Mouse (Mus musculus) intestine, postnatal 0 days (tissue): ENCODE results near the gene Clec4f. TPM values are rescaled to one million over a fixed set of nuclear protein-coding genes. Genes with fewer than 3 reads are reported as not detected.
"Not testable (repeated sequence)": the region's sequence is repeated elsewhere in the genome, so short reads cannot be mapped to it uniquely, and the experiment has no call there.

Source experiments
- ATAC-seq: fragments of 200-750 bp; cut with Nextera tagmentation; 2 replicates; pipeline ENCODE4 v1.8.0; 2017; ENCODE audit warnings: mild to moderate bottlenecking, moderate TSS enrichment, moderate library complexity
- H3K27ac ChIP-seq: fragments of 300-500 bp; sonication (generic); 2 replicates; pipeline ENCODE4 v1.5.1; 2014; ENCODE audit warnings: mild to moderate bottlenecking, low read depth, low read length, moderate library complexity
- H3K27me3 ChIP-seq: fragments of 300-500 bp; sonication (generic); replicated peaks from 2 replicates; pipeline ENCODE4 v1.6.1; 2014; ENCODE audit warnings: low read length, mixed read lengths; ENCODE audit not compliant: control insufficient read depth, insufficient read depth
- H3K36me3 ChIP-seq: fragments of 300-500 bp; sonication (generic); 2 replicates; pipeline ENCODE4 v1.6.1; 2014; ENCODE audit warnings: mild to moderate bottlenecking, moderate library complexity; ENCODE audit not compliant: control insufficient read depth, insufficient read depth
- H3K4me1 ChIP-seq: fragments of 300-500 bp; sonication (generic); replicated peaks from 2 replicates; pipeline ENCODE4 v1.6.1; 2014; ENCODE audit warnings: antibody characterized with exemption, low read length, mixed read lengths; ENCODE audit not compliant: control insufficient read depth, insufficient read depth
- H3K4me2 ChIP-seq: fragments of 300-500 bp; sonication (generic); replicated peaks from 2 replicates; pipeline ENCODE4 v1.6.1; 2014; ENCODE audit warnings: low read depth, mild to moderate bottlenecking, moderate library complexity
- H3K4me3 ChIP-seq: fragments of 300-500 bp; sonication (generic); 2 replicates; pipeline ENCODE4 v1.5.1; 2014; ENCODE audit warnings: low read depth, low read length
- H3K9ac ChIP-seq: fragments of 300-500 bp; sonication (generic); 2 replicates; pipeline ENCODE4 v1.6.1; 2014; ENCODE audit warnings: mild to moderate bottlenecking, low read depth, low read length
- H3K9me3 ChIP-seq: fragments of 300-500 bp; sonication (generic); 2 replicates; pipeline ENCODE4 v1.6.1; 2016; ENCODE audit warnings: mixed run types; ENCODE audit not compliant: control insufficient read depth
- CTCF ChIP-seq: sonication (generic); IDR thresholded peaks from 2 replicates; pipeline ENCODE4 v1.5.1; 2016; ENCODE audit warnings: low read depth, mild to moderate bottlenecking, control low read depth, antibody characterized with exemption, moderate library complexity
- WGBS: fragments of 180-500 bp; shearing (Covaris S2); extraction: QIAGEN DNeasy Blood & Tissue Kit; methylation state at CpG from one replicate; pipeline ENCODE4 v1.1.7; 2014; 5-methylcytosine and 5-hydroxymethylcytosine counted together
- polyA plus RNA-seq: library from polyadenylated mRNA; unstranded; fragments of >200 nt; fragmentation: Nextera tagmentation; extraction: Ambion mirVana; gene quantifications from 2 replicates; pipeline ENCODE4 v1.2.1, GENCODE M21; 2015

The Clec4f gene
- polyA plus RNA-seq, 1 experiment from 2014 or later: 5.3 TPM

GRCm38 (mm10) chr6:83646715-83647114 lies 9.3 kb downstream of the Clec4f start:
- ATAC-seq: peak; percentile 53
- H3K36me3 ChIP-seq: no peaks in the 10 kb centered on the region
- H3K9me3 ChIP-seq: no peaks in the 10 kb centered on the region
- no peaks in the 10 kb centered on the region for H3K4me1 ChIP-seq
- H3K4me3 ChIP-seq: no peak overlapping the region
- no peak overlapping the region for H3K27ac ChIP-seq
- no peaks in the 10 kb centered on the region for H3K27me3 ChIP-seq
- 57% methylated on average over 10 of the region's 10 CpGs for WGBS
- no peak for TF ChIP-seq CTCF
- H3K9ac ChIP-seq: no peak overlapping the region
- no peak overlapping the region; the same call in 1 of the 2 replicates for H3K4me2 ChIP-seq

DNA sequence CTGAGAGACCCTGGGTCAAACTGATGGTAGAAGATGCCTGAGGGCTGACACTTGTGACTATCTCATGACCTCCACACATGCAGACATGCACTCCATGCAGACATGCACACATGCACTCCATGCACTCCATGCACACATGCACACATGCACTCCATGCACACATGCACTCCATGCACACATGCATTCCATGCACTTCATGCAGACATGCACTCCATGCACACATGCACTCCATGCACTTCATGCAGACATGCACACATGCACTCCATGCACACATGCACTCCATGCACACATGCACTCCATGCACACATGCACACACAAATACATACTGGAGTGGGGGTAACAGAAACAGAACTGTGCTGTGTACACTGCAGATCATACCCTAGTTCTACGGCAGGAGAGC lies 20.7 kb downstream of the Clec4f start:
- Histone ChIP-seq H3K27ac (no peak overlapping the region), H3K9ac (no peak overlapping the region), H3K36me3 (no peaks in the 10 kb centered on the region), H3K4me3 (no peak overlapping the region), H3K4me1 (no peaks in the 10 kb centered on the region), H3K4me2 (no peak overlapping the region), H3K9me3 (no peaks in the 10 kb centered on the region), H3K27me3 (no peaks in the 10 kb centered on the region)
- no peak for TF ChIP-seq CTCF
- 67% methylated on average over 1 of the region's 1 CpGs for WGBS
- no peak for ATAC-seq

GRCm38 (mm10) chr6:83634631-83635030 lies 21.4 kb downstream of the Clec4f start:
- ATAC-seq, H3K9me3 ChIP-seq, H3K4me3 ChIP-seq, H3K9ac ChIP-seq, H3K27ac ChIP-seq, H3K27me3 ChIP-seq, H3K4me1 ChIP-seq, H3K4me2 ChIP-seq, H3K36me3 ChIP-seq: not testable (repeated sequence)
- 58% methylated on average over 4 of the region's 4 CpGs for WGBS

- H3K4me2 ChIP-seq, H3K9ac ChIP-seq, H3K4me1 ChIP-seq, H3K4me3 ChIP-seq, H3K27ac ChIP-seq, H3K36me3 ChIP-seq, ATAC-seq, H3K27me3 ChIP-seq, H3K9me3 ChIP-seq: not testable (repeated sequence)
- 38% methylated on average over 5 of the region's 5 CpGs for WGBS
Observed at GRCm38 (mm10) chr6:83634106-83634505, 21.9 kb downstream of the Clec4f start.

- H3K27ac ChIP-seq: no peak overlapping the region
- 80% methylated on average over 4 of the region's 4 CpGs for WGBS
- H3K4me2 ChIP-seq: no peak overlapping the region
- H3K27me3 ChIP-seq: no peaks in the 10 kb centered on the region
- H3K9ac ChIP-seq: no peak overlapping the region
- H3K4me1 ChIP-seq: no peaks in the 10 kb centered on the region
- no peak for ATAC-seq
- TF ChIP-seq CTCF: no peak
- H3K36me3 ChIP-seq: no peaks in the 10 kb centered on the region
- H3K4me3 ChIP-seq: no peak overlapping the region
- no peaks in the 10 kb centered on the region for H3K9me3 ChIP-seq
Observed at GRCm38 (mm10) chr6:83631815-83632214, 24.2 kb downstream of the Clec4f start.

- Histone ChIP-seq H3K9ac (no peak overlapping the region), H3K4me3 (no peak overlapping the region), H3K36me3 (no peaks in the 10 kb centered on the region), H3K9me3 (no peaks in the 10 kb centered on the region), H3K27ac (no peak overlapping the region), H3K4me1 (no peaks in the 10 kb centered on the region), H3K4me2 (no peak overlapping the region), H3K27me3 (no peaks in the 10 kb centered on the region)
- no peak for ATAC-seq
- TF ChIP-seq CTCF: no peak
- 69% methylated on average over 17 of the region's 17 CpGs for WGBS
Observed at GRCm38 (mm10) chr6:83626781-83627180, 29.2 kb downstream of the Clec4f start.

DNA sequence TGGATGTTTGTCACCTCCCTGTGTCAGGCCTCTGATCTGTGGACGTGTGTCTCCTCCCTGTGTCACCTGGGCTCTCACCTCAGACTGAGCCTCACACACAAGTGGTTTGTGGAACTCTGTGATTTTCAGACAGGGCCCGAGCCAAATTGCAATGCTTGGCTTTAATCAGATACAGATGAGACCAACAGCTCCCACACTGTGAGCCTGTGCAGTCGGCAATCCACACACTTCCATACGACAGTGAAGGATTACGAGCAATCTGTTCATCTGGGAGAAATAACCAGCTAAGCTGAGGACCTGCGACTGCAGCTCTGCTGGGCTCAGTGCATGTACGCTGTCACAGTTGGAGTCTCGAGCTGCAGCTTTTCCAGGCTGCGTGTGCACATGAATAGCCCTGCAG lies 36.0 kb downstream of the Clec4f start:
- no peak for TF ChIP-seq CTCF
- no peaks in the 10 kb centered on the region for H3K4me1 ChIP-seq
- H3K9me3 ChIP-seq: no peaks in the 10 kb centered on the region
- no peak overlapping the region for H3K9ac ChIP-seq
- WGBS: 58% methylated on average over 9 of the region's 9 CpGs
- H3K27me3 ChIP-seq: no peaks in the 10 kb centered on the region
- H3K36me3 ChIP-seq: no peaks in the 10 kb centered on the region
- no peak overlapping the region for H3K27ac ChIP-seq
- no peak overlapping the region for H3K4me3 ChIP-seq
- H3K4me2 ChIP-seq: no peak overlapping the region
- ATAC-seq: no peak
